Mouse (Mus musculus): ENCODE results near the gene Mrvi1. TPM values are rescaled to one million over a fixed set of nuclear protein-coding genes. Genes with fewer than 3 reads are reported as not detected.
A peak's percentile ranks its signal among the peaks of the same experiment; 100 is the strongest.

Mrvi1 gene
- polyA plus RNA-seq (2015; fragmentation: Nextera tagmentation; extraction: Ambion mirVana) = 18.0 and 19.3 TPM in 2 replicates

DNA sequence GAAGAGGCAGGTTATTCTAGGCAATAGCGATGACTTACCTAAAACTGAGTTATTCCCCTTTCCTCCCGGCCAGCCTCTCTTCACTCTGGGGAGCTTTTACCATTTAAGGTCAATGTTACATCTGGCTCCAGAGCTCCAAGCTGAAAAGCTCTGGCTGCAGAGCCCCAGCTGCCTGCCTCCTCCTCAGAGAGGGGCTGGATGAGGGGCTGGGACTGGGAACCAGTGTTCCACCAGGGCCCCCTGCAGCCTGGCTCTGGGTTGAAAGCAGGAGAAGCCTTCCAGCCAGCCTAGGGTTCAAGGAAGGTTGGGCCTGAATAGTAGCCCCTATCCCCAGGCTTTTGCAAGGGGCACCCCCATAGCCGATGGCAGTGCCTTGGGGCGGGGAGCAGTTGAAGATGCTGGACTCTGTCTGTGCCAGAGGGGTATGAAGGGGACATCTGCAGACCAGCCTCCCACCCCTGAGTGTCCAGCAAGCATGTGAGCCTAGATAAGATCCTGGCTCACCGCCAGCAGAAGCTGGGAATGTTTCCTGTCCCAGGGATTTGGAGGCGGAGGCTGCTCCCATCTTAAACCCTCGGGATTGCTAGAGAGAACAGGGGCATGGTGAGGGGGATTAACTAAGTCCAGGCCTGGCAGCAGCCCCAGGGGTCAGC, at the start of gene Mrvi1:
TSS of gene Mrvi1 (minus strand) at position 409 of the 653 bp plus-strand sequence.
- Histone ChIP-seq H3K4me3 (replicated peaks) (peak within 1 kb of the TSS; percentile 40), H3K9ac (no peak within 1 kb of the TSS), H3K27ac (peak within 1 kb of the TSS; percentile 93), H3K27me3 (replicated peaks) (no peaks in the 10 kb centered on the region), H3K4me1 (peaks cover 22% of the 10 kb centered on the region), H3K4me2 (peak within 1 kb of the TSS; percentile 46), H3K9me3 (no peaks in the 10 kb centered on the region), H3K36me3 (no peaks in the 10 kb centered on the region)
- WGBS = 35% methylated on average over 7 of the region's 7 CpGs
- peak; percentile 64 for ATAC-seq (ENCODE audit: insufficient read depth, low FRiP score, low read depth)

DNA sequence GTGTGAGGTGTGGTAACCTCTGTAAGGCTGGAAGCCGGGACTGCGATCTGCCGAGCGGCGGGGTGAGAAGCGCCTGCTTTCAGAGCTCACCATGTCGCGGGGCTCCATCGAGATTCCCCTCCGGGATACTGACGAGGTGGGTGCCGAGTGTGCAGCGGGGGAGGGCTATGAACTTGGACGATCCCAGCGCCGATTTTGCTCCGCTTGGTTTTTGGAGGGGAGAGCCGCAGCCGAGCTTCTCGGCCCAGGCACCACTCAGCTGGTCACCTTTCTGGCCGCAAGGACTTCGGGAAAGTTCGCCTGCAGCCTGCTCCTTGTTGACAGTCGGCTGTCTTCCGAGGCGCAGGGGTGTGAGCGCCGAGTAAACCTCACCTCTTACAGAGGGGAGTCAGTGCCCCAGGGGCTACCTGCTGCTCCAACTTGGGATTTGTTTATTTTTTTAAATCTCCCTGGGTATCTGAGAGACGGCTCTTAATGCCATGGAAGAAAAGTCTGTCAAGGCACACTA, 46.8 kb upstream of the Mrvi1 start:
- peak overlapping the region; percentile 94 for H3K27ac ChIP-seq
- peak; percentile 44 for ATAC-seq (ENCODE audit: insufficient read depth, low FRiP score, low read depth)
- no peaks in the 10 kb centered on the region for H3K27me3 ChIP-seq (replicated peaks)
- peak overlapping the region; percentile 85 for H3K4me3 ChIP-seq (replicated peaks)
- H3K36me3 ChIP-seq = 0 out of 2 replicates have a peak, but pooled peaks cover 7% of the 10 kb centered on the region
- peaks cover 4% of the 10 kb centered on the region for H3K4me1 ChIP-seq
- WGBS = under 1% methylated on average over 29 of the region's 29 CpGs
- H3K9ac ChIP-seq = peak overlapping the region; percentile 66
- H3K9me3 ChIP-seq = no peaks in the 10 kb centered on the region
- H3K4me2 ChIP-seq = peak overlapping the region; percentile 64

DNA sequence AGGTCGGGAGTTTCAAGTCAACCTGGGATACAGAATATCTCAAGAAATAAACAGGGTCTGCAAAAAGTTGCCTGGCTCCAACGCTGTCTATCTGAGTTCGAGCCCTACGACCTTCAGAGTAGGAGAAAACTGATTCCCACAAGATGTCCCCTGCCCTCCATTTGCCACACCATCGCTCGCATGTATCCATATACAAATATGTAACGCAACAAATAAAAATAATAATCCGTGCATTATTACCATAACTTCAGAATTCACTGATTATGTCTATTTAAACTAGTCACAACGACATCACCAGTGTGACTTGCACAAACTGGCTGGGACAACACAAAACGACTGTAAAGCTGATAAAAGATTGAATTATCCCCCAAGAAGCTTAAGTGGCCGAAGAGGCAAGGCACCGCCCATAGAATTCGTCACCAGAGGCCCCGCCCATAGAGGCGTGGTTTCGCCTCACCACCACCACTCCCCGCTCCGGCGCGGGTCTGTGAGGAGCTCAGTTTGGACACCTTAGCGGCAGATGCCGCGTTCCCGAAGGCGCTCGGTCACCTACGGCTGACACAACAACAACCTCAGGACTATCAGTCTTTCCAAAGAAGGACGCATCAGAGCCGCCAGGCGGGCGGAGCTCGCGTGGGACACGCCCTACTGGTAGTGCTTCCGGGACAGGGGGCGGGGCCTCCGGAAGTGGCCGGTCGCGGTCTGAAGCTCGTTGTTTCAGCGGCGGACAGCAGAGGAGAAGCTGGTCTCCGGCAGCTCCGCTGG, 46.2 kb upstream of the Mrvi1 start, which contains the start of gene Ctr9:
TSS of gene Ctr9 (plus strand) at position 671 of the 765 bp plus-strand sequence.
- Histone ChIP-seq H3K27ac (peak within 1 kb of the TSS; percentile 94), H3K36me3 (0 out of 2 replicates have a peak, but pooled peaks cover 4% of the 10 kb centered on the region), H3K4me2 (peak within 1 kb of the TSS; percentile 64), H3K27me3 (replicated peaks) (no peaks in the 10 kb centered on the region), H3K4me3 (replicated peaks) (peak within 1 kb of the TSS; percentile 85), H3K4me1 (peaks cover 6% of the 10 kb centered on the region), H3K9me3 (no peaks in the 10 kb centered on the region), H3K9ac (peak within 1 kb of the TSS; percentile 66)
- peak; percentile 94 for ATAC-seq (ENCODE audit: insufficient read depth, low FRiP score, low read depth)
- whole genome bisulfite sequencing = 5% methylated on average over 45 of the region's 45 CpGs

DNA sequence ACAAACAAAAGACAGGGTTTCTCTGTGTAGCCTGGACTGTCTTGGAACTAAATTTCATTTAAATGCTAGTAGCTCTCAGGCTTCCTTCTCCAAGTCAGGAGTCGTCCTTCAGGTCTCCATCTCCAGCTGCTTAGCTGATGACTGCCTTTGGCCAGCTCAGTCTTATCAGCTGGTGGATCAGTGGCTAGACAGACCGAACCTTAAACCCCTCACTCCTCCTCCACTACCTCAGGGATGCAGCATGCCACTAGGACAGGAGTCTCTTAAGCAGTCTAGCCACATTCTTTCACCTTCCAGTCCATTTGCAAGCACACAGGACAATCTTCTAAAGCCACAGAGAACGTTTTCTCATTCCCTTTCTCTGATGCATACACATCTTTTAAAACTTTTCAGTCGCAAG, 42.7 kb upstream of the Mrvi1 start:
- no peak overlapping the region for H3K4me2 ChIP-seq
- H3K4me3 ChIP-seq (replicated peaks) = no peak overlapping the region
- H3K36me3 ChIP-seq = no peaks in the 10 kb centered on the region
- ATAC-seq (ENCODE audit: insufficient read depth, low FRiP score, low read depth) = no peak
- WGBS = 43% methylated on average over 4 of the region's 4 CpGs
- H3K9ac ChIP-seq = no peak overlapping the region
- peaks cover 6% of the 10 kb centered on the region for H3K4me1 ChIP-seq
- no peaks in the 10 kb centered on the region for H3K9me3 ChIP-seq
- H3K27ac ChIP-seq = no peak overlapping the region
- H3K27me3 ChIP-seq (replicated peaks) = no peaks in the 10 kb centered on the region

DNA sequence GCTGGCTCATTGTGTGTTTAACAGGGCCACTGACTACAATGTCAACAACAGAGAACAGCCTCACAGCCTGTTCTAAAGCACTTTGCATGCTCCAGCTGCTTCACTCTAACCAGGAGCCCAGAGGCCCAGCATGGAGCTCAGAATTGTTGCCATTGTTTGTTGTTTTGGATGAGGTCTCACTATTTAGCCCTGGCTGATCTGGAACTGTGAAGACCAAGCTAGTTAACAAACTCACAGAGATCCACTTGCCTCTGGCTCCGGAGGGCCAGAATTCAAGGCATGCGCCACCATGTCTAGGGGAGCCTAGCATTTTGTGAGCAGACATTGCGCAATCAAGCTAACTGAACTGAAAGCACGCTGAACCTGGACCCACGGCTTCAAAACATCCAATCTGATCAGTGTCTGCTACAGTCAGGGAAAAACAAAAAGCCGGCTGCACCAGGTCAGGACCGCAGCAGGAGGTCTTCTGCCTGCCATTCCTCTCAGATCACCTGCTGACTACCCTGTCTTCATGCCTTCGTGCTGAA, 41.9 kb upstream of the Mrvi1 start:
- 30% methylated on average over 8 of the region's 8 CpGs for WGBS
- no peak overlapping the region for H3K4me3 ChIP-seq (replicated peaks)

DNA sequence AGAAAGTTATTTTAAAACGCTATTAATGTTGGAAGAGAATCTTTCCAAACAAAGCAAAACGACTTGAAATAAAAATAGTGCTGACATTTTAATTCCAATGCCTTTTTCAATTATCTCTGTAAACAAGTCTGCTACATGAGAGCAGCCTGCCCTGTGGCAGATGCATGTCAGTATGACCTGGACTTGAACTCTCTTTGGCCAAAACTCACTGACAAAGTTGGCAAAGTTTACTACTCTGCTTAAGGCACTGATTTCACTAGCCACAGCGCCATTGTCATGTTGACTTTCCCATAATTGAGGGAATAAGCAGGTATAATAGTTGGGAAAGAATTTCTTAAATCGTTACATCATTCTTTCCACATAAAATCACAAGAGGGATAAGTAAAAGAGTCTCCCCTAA, 38.6 kb upstream of the Mrvi1 start:
- Histone ChIP-seq H3K9ac (no peak overlapping the region), H3K4me3 (replicated peaks) (no peak overlapping the region), H3K27ac (no peak overlapping the region), H3K4me1 (peaks cover 6% of the 10 kb centered on the region), H3K27me3 (replicated peaks) (no peaks in the 10 kb centered on the region), H3K36me3 (no peaks in the 10 kb centered on the region), H3K9me3 (no peaks in the 10 kb centered on the region), H3K4me2 (no peak overlapping the region)
- ATAC-seq (ENCODE audit: insufficient read depth, low FRiP score, low read depth) = no peak
- 61% methylated on average over 4 of the region's 4 CpGs for WGBS

More for the DNA sequence above, 41.9 kb upstream of the Mrvi1 start:
- no peak overlapping the region; the same call in 1 of the 2 replicates for H3K9ac ChIP-seq
- H3K4me1 ChIP-seq = peaks cover 6% of the 10 kb centered on the region
- H3K36me3 ChIP-seq = no peaks in the 10 kb centered on the region
- peak overlapping the region; percentile 20; the same call in 1 of the 2 replicates for H3K4me2 ChIP-seq
- H3K9me3 ChIP-seq = no peaks in the 10 kb centered on the region
- H3K27ac ChIP-seq = peak overlapping the region; percentile 64
- H3K27me3 ChIP-seq (replicated peaks) = no peaks in the 10 kb centered on the region
- no peak for ATAC-seq (ENCODE audit: insufficient read depth, low FRiP score, low read depth)

DNA sequence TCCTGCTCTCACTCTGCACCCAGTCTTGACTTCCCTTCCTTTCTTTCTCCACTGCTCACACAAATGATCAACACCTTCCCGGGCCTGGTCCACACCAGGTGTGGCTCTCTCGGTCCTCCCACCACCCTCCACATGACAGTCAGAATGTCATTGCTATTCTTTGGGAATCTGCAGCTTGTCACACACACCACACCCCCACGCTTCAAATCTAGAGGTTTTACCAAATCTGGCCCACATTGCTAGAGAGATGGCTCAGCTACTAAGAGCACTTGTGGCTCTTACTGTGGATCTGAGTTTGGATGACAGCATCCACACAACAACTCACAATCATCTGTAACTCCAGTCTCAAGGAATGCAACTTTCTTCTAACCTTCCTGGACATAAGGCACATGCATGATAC, 34.7 kb upstream of the Mrvi1 start:
- no peak overlapping the region for H3K4me3 ChIP-seq (replicated peaks)
- no peaks in the 10 kb centered on the region for H3K9me3 ChIP-seq
- no peaks in the 10 kb centered on the region for H3K4me1 ChIP-seq
- 72% methylated on average over 3 of the region's 3 CpGs for WGBS
- H3K36me3 ChIP-seq = no peaks in the 10 kb centered on the region
- no peak overlapping the region for H3K4me2 ChIP-seq
- H3K27ac ChIP-seq = no peak overlapping the region
- no peaks in the 10 kb centered on the region for H3K27me3 ChIP-seq (replicated peaks)
- no peak for ATAC-seq (ENCODE audit: insufficient read depth, low FRiP score, low read depth)
- H3K9ac ChIP-seq = no peak overlapping the region

DNA sequence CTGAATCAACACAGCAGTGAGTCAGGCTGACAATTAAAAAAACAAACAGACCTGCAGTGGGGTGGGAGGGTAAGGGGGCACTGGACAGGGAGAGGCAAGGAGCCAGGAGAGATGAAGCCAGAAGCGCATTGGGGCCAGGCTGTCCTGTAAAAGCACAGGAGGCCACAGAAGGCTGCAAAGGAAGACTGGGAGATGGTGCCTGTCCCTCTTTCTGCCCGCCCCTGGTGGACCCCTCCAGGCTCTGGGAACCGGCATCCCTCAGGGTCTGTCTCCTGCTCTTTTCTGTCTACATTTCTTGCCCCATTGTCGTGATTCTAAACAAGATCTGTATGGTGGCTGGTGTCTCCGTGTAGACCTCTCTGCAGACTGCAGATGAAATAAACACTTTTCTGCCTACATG, 33.5 kb upstream of the Mrvi1 start:
- no peak overlapping the region for H3K27ac ChIP-seq
- no peaks in the 10 kb centered on the region for H3K27me3 ChIP-seq (replicated peaks)
- 72% methylated on average over 5 of the region's 5 CpGs for WGBS
- no peak for ATAC-seq (ENCODE audit: insufficient read depth, low FRiP score, low read depth)
- no peak overlapping the region for H3K9ac ChIP-seq
- no peaks in the 10 kb centered on the region for H3K4me1 ChIP-seq
- H3K9me3 ChIP-seq = no peaks in the 10 kb centered on the region
- H3K36me3 ChIP-seq = no peaks in the 10 kb centered on the region
- H3K4me3 ChIP-seq (replicated peaks) = no peak overlapping the region
- H3K4me2 ChIP-seq = no peak overlapping the region

DNA sequence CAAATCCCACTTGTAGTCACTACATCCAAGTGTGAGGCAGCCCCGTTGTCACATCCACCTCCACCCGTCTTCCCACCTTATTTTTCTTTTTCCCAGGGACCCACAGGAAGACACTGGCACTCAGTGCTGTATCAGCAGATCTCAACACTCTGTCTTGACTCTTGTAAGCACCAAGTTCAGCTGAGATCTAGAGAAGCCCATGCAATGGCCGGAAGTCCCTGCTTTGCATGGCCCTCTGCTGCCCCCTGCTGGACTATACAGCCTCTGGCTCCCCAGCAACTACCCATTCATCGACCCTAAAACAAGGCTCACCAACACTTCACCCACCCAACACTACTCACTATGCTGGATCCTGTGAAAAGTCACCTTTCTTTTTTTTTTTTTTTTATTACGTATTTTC, 32.6 kb upstream of the Mrvi1 start:
- Histone ChIP-seq H3K9me3 (no peaks in the 10 kb centered on the region), H3K27ac (no peak overlapping the region), H3K4me1 (no peaks in the 10 kb centered on the region), H3K27me3 (replicated peaks) (no peaks in the 10 kb centered on the region), H3K36me3 (no peaks in the 10 kb centered on the region), H3K4me3 (replicated peaks) (no peak overlapping the region), H3K4me2 (no peak overlapping the region), H3K9ac (no peak overlapping the region)
- ATAC-seq (ENCODE audit: insufficient read depth, low FRiP score, low read depth) = peak; percentile 27; the same call in 1 of the 2 replicates
- 17% methylated on average over 5 of the region's 5 CpGs for WGBS

DNA sequence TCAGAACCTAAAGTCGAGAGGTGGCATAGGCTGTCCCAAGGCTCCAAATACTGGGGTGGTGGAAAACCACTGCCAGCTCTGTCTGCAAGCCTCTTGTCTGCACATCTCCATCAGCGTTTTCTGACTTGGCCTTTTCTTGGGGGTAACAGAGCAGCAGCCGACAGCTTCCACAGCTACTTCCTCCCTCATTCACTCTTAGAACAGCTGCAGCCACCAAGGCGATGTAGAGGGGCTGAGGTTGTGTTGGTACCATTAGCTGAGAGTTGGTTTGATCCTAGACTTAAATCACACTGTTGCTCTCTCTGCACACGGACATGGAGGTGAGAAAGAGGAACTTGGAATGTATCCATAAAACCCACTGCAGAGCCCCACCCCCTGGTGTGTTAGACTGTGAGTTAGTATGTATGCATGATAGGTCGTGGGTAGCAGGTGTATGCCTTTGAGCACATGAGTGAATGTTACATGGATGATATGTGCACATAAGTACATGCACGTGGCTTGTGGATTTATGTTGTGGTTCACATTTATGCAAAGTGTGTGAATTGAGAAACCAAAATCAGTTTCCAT, 31.9 kb upstream of the Mrvi1 start:
- no peak overlapping the region for H3K27ac ChIP-seq
- H3K4me3 ChIP-seq (replicated peaks) = no peak overlapping the region
- H3K36me3 ChIP-seq = no peaks in the 10 kb centered on the region
- no peaks in the 10 kb centered on the region for H3K9me3 ChIP-seq
- H3K4me2 ChIP-seq = no peak overlapping the region
- H3K4me1 ChIP-seq = no peaks in the 10 kb centered on the region
- 76% methylated on average over 7 of the region's 7 CpGs for WGBS
- ATAC-seq (ENCODE audit: insufficient read depth, low FRiP score, low read depth) = no peak
- no peak overlapping the region for H3K9ac ChIP-seq
- no peaks in the 10 kb centered on the region for H3K27me3 ChIP-seq (replicated peaks)

DNA sequence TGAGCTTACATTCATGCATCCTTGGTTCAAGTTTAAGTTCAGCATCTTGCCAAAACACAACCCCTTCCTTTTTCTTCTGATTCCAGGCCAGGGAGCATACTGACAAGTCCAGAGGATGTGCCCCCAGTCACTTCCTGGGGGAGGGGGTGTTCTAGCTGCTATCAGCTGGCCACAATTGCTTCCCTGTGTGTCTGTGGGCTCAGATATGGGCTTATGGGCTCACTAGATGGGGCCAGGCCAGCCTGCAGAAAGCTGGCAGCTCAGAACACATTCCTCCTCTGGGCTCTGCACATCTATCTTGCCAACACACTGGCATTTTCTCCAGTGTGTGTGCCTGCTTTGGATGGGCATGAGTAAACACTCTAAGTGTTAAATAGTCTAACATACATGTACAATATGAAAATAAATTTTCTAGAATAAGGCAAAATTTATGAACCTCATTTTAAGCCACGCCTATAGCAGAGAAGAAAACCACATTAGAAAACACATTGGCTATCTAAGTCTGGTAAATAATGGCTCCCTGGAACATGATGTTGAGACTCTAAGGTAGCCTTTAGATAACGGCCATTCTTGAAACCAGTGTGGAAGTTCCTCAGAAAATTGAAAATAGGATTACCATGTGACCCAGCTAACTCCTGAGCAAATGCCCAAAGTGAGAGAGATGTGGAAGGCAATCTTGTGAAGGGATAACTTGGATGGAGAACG, 22.0 kb upstream of the Mrvi1 start:
- Histone ChIP-seq H3K27ac (no peak overlapping the region), H3K9ac (no peak overlapping the region), H3K4me1 (0 out of 2 replicates have a peak, but pooled peaks cover 3% of the 10 kb centered on the region), H3K4me3 (replicated peaks) (no peak overlapping the region), H3K4me2 (no peak overlapping the region), H3K36me3 (no peaks in the 10 kb centered on the region), H3K9me3 (no peaks in the 10 kb centered on the region), H3K27me3 (replicated peaks) (no peaks in the 10 kb centered on the region)
- 84% methylated on average over 3 of the region's 3 CpGs for WGBS
- ATAC-seq (ENCODE audit: insufficient read depth, low FRiP score, low read depth) = peak; percentile 88
